Mouse (Mus musculus): ENCODE data around the gene Gls2. TPM values are rescaled to one million over a fixed set of nuclear protein-coding genes. Genes with fewer than 3 reads are reported as not detected.
A peak's percentile ranks its signal among the peaks of the same experiment; 100 is the strongest.
"Not testable (repeated sequence)": the region's sequence is repeated elsewhere in the genome, so short reads cannot be mapped to it uniquely, and the experiment has no call there.

Gene Gls2
- polyA plus RNA-seq (2014; fragmentation: Nextera tagmentation; extraction: Ambion mirVana) = 0.54 and 1.1 TPM in 2 replicates

GRCm38 (mm10) chr10:128194024-128194550 is at the start of gene Gls2:
TSS of gene Gls2 (plus strand) at chr10:128194457.
- Histone ChIP-seq H3K4me1 (ENCODE audit: control insufficient read depth in 2 of 2, insufficient read depth in 2 of 2, low read length in 2 of 2) (peaks cover 4 to 5% of the 10 kb centered on the region in 2 experiments; a peak in 1 of 4 replicates), H3K9ac (ENCODE audit: low read length) (peak within 1 kb of the TSS; percentile 74), H3K27me3 (ENCODE audit: control insufficient read depth, insufficient read depth, low read length) (peaks cover 18% of the 10 kb centered on the region), H3K4me3 (ENCODE audit: control insufficient read depth in 1 of 2, insufficient read depth in 1 of 2, low read depth in 1 of 2, low read length in 2 of 2) (peak within 1 kb of the TSS; percentile 52 to 63), H3K27ac (replicated peaks in 1 of 2; ENCODE audit: control insufficient read depth in 1 of 2, insufficient read depth in 1 of 2, low read depth in 2 of 2, low read length in 2 of 2) (peak within 1 kb of the TSS; percentile 50 to 54; a peak in 3 of 4 replicates), H3K9me3 (ENCODE audit: control insufficient read depth, low read length) (no peaks in the 10 kb centered on the region), H3K4me2 (ENCODE audit: low read length) (peak within 1 kb of the TSS; percentile 80), H3K36me3 (ENCODE audit: control insufficient read depth, insufficient read depth, low read length) (no peaks in the 10 kb centered on the region)
- WGBS = under 1% methylated on average over 46 of the region's 46 CpGs
- peak; percentile 95 for ATAC-seq (ENCODE audit: insufficient number of reproducible peaks, insufficient read depth, low FRiP score, low read depth)

GRCm38 (mm10) chr10:128144961-128145360 is 49.3 kb upstream of the Gls2 start:
- ATAC-seq (ENCODE audit: insufficient number of reproducible peaks, insufficient read depth, low FRiP score, low read depth) = no peak
- WGBS = 77% methylated on average over 2 of the region's 2 CpGs
- Histone ChIP-seq H3K9me3 (ENCODE audit: control insufficient read depth, low read length) (no peaks in the 10 kb centered on the region), H3K27ac (replicated peaks in 1 of 2; ENCODE audit: control insufficient read depth in 1 of 2, insufficient read depth in 1 of 2, low read depth in 2 of 2, low read length in 2 of 2) (no peak overlapping the region), H3K9ac (ENCODE audit: low read length) (no peak overlapping the region), H3K27me3 (ENCODE audit: control insufficient read depth, insufficient read depth, low read length) (no peaks in the 10 kb centered on the region), H3K4me2 (ENCODE audit: low read length) (no peak overlapping the region), H3K4me3 (ENCODE audit: control insufficient read depth in 1 of 2, insufficient read depth in 1 of 2, low read depth in 1 of 2, low read length in 2 of 2) (no peak overlapping the region), H3K36me3 (ENCODE audit: control insufficient read depth, insufficient read depth, low read length) (peaks cover 69% of the 10 kb centered on the region), H3K4me1 (ENCODE audit: control insufficient read depth in 2 of 2, insufficient read depth in 2 of 2, low read length in 2 of 2) (peaks cover 5% of the 10 kb centered on the region in 2 experiments)

- Histone ChIP-seq H3K27me3 (ENCODE audit: control insufficient read depth, insufficient read depth, low read length) (no peaks in the 10 kb centered on the region), H3K4me3 (ENCODE audit: control insufficient read depth in 1 of 2, insufficient read depth in 1 of 2, low read depth in 1 of 2, low read length in 2 of 2) (no peak overlapping the region), H3K27ac (replicated peaks in 1 of 2; ENCODE audit: control insufficient read depth in 1 of 2, insufficient read depth in 1 of 2, low read depth in 2 of 2, low read length in 2 of 2) (peak overlapping the region; percentile 81 to 90; a peak in 3 of 4 replicates), H3K36me3 (ENCODE audit: control insufficient read depth, insufficient read depth, low read length) (peaks cover 43% of the 10 kb centered on the region), H3K9me3 (ENCODE audit: control insufficient read depth, low read length) (no peaks in the 10 kb centered on the region), H3K4me2 (ENCODE audit: low read length) (peak overlapping the region; percentile 39), H3K9ac (ENCODE audit: low read length) (peak overlapping the region; percentile 59; the same call in 1 of the 2 replicates), H3K4me1 (ENCODE audit: control insufficient read depth in 2 of 2, insufficient read depth in 2 of 2, low read length in 2 of 2) (peaks cover 12 to 27% of the 10 kb centered on the region in 2 experiments)
- no peak for ATAC-seq (ENCODE audit: insufficient number of reproducible peaks, insufficient read depth, low FRiP score, low read depth)
- WGBS = 80% methylated on average over 5 of the region's 5 CpGs
Measured at GRCm38 (mm10) chr10:128148789-128149365, 45.4 kb upstream of the Gls2 start.

- 0 out of 4 replicates have a peak overlapping the region, but pooled peaks of 1 of the 2 experiments have one; percentile 0 for H3K4me3 ChIP-seq (ENCODE audit: control insufficient read depth in 1 of 2, insufficient read depth in 1 of 2, low read depth in 1 of 2, low read length in 2 of 2)
- peak overlapping the region; percentile 81 to 90 for H3K27ac ChIP-seq (replicated peaks in 1 of 2; ENCODE audit: control insufficient read depth in 1 of 2, insufficient read depth in 1 of 2, low read depth in 2 of 2, low read length in 2 of 2)
- no peaks in the 10 kb centered on the region for H3K9me3 ChIP-seq (ENCODE audit: control insufficient read depth, low read length)
- peak overlapping the region; percentile 39 for H3K4me2 ChIP-seq (ENCODE audit: low read length)
- WGBS = 9% methylated on average over 5 of the region's 5 CpGs
- peaks cover 36% of the 10 kb centered on the region for H3K36me3 ChIP-seq (ENCODE audit: control insufficient read depth, insufficient read depth, low read length)
- peak overlapping the region; percentile 59; the same call in 1 of the 2 replicates for H3K9ac ChIP-seq (ENCODE audit: low read length)
- H3K27me3 ChIP-seq (ENCODE audit: control insufficient read depth, insufficient read depth, low read length) = no peaks in the 10 kb centered on the region
- ATAC-seq (ENCODE audit: insufficient number of reproducible peaks, insufficient read depth, low FRiP score, low read depth) = peak; percentile 84
- peaks cover 15 to 34% of the 10 kb centered on the region in 2 experiments for H3K4me1 ChIP-seq (ENCODE audit: control insufficient read depth in 2 of 2, insufficient read depth in 2 of 2, low read length in 2 of 2)
Measured at GRCm38 (mm10) chr10:128149592-128149991, 44.7 kb upstream of the Gls2 start.

- peaks cover 23% of the 10 kb centered on the region for H3K36me3 ChIP-seq (ENCODE audit: control insufficient read depth, insufficient read depth, low read length)
- no peaks in the 10 kb centered on the region for H3K27me3 ChIP-seq (ENCODE audit: control insufficient read depth, insufficient read depth, low read length)
- peak overlapping the region; percentile 49; the same call in 1 of the 2 replicates for H3K9ac ChIP-seq (ENCODE audit: low read length)
- WGBS = 27% methylated on average over 14 of the region's 14 CpGs
- H3K27ac ChIP-seq (replicated peaks in 1 of 2; ENCODE audit: control insufficient read depth in 1 of 2, insufficient read depth in 1 of 2, low read depth in 2 of 2, low read length in 2 of 2) = peak overlapping the region; percentile 82 to 90
- no peaks in the 10 kb centered on the region for H3K9me3 ChIP-seq (ENCODE audit: control insufficient read depth, low read length)
- peak overlapping the region; percentile 55 for H3K4me2 ChIP-seq (ENCODE audit: low read length)
- H3K4me3 ChIP-seq (ENCODE audit: control insufficient read depth in 1 of 2, insufficient read depth in 1 of 2, low read depth in 1 of 2, low read length in 2 of 2) = peak overlapping the region in 1 of 2 experiments; percentile 18; a peak in 2 of 4 replicates
- peaks cover 15 to 36% of the 10 kb centered on the region in 2 experiments for H3K4me1 ChIP-seq (ENCODE audit: control insufficient read depth in 2 of 2, insufficient read depth in 2 of 2, low read length in 2 of 2)
- no peak; the same call in 1 of the 2 replicates for ATAC-seq (ENCODE audit: insufficient number of reproducible peaks, insufficient read depth, low FRiP score, low read depth)
Measured at GRCm38 (mm10) chr10:128150941-128151340, 43.3 kb upstream of the Gls2 start.

- Histone ChIP-seq H3K9ac (ENCODE audit: low read length) (no peak overlapping the region), H3K9me3 (ENCODE audit: control insufficient read depth, low read length) (no peaks in the 10 kb centered on the region), H3K27ac (replicated peaks in 1 of 2; ENCODE audit: control insufficient read depth in 1 of 2, insufficient read depth in 1 of 2, low read depth in 2 of 2, low read length in 2 of 2) (no peak overlapping the region; a peak in 1 of 4 replicates), H3K36me3 (ENCODE audit: control insufficient read depth, insufficient read depth, low read length) (peaks cover 12% of the 10 kb centered on the region), H3K4me2 (ENCODE audit: low read length) (no peak overlapping the region), H3K4me3 (ENCODE audit: control insufficient read depth in 1 of 2, insufficient read depth in 1 of 2, low read depth in 1 of 2, low read length in 2 of 2) (no peak overlapping the region), H3K4me1 (ENCODE audit: control insufficient read depth in 2 of 2, insufficient read depth in 2 of 2, low read length in 2 of 2) (peaks cover 15 to 36% of the 10 kb centered on the region in 2 experiments), H3K27me3 (ENCODE audit: control insufficient read depth, insufficient read depth, low read length) (no peaks in the 10 kb centered on the region)
- WGBS = 49% methylated on average over 3 of the region's 3 CpGs
- no peak for ATAC-seq (ENCODE audit: insufficient number of reproducible peaks, insufficient read depth, low FRiP score, low read depth)
Measured at GRCm38 (mm10) chr10:128153978-128154377, 40.3 kb upstream of the Gls2 start.

- H3K9me3 ChIP-seq (ENCODE audit: control insufficient read depth, low read length); H3K27ac ChIP-seq (replicated peaks in 1 of 2; ENCODE audit: control insufficient read depth in 1 of 2, insufficient read depth in 1 of 2, low read depth in 2 of 2, low read length in 2 of 2); ATAC-seq (ENCODE audit: insufficient number of reproducible peaks, insufficient read depth, low FRiP score, low read depth); H3K4me3 ChIP-seq (ENCODE audit: control insufficient read depth in 1 of 2, insufficient read depth in 1 of 2, low read depth in 1 of 2, low read length in 2 of 2); H3K27me3 ChIP-seq (ENCODE audit: control insufficient read depth, insufficient read depth, low read length); H3K4me2 ChIP-seq (ENCODE audit: low read length); H3K9ac ChIP-seq (ENCODE audit: low read length): not testable (repeated sequence)
- H3K36me3 ChIP-seq (ENCODE audit: control insufficient read depth, insufficient read depth, low read length) = peaks cover 13% of the 10 kb centered on the region
- peaks cover 0 to 16% of the 10 kb centered on the region in 2 experiments; a peak in 3 of 4 replicates for H3K4me1 ChIP-seq (ENCODE audit: control insufficient read depth in 2 of 2, insufficient read depth in 2 of 2, low read length in 2 of 2)
- 83% methylated on average over 2 of the region's 3 CpGs for WGBS
Measured at GRCm38 (mm10) chr10:128165726-128166125, 28.5 kb upstream of the Gls2 start.

Measured in heart, embryonic 14.5 days (tissue).